Comparison of ENCODE assay signal across 10 mouse cellular contexts in the genomic region with DNA sequence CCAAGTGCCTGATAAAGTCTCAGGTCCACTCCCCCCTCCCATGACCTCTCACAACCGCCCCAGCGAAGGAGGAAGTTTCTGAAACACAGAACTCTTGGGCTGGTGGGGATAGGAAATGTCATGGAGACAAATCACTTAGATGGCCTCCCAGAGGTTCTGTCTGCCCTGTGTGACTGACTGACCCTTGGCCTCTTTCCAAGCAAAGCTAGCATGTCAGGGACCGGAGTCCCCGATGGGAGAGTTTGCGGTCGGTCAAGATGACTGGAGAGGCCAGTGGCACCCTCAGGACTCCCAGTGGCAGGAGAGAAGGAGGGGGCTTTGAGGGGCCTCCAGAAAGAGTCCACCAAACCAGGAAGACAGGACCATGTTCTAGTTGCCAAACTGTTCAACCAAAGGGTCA. TPM values are rescaled to one million over a fixed set of nuclear protein-coding genes. Genes with fewer than 3 reads are reported as not detected.
DNase-seq lines count a peak whose midpoint lies in the region; ATAC-seq and TF ChIP-seq lines count a peak whose summit lies in the region.
"Had no signal": no experiment of that assay in that cellular context is flagged by ENCODE, and none has a peak within 500 bp of the region (broad histone marks: within the 10 kb centered on the region; RNA-seq: fewer than 3 reads in every experiment).

No protein-coding gene starts in this region.

- peaks cover 15% of the 10 kb centered on the region for H3K4me1 ChIP-seq in lung, embryonic 16.5 days (replicated peaks; ENCODE audit: control insufficient read depth, insufficient read depth, low read length)
- H3K4me1 ChIP-seq in hindbrain, embryonic 11.5 days (replicated peaks; ENCODE audit: control insufficient read depth, insufficient read depth, low read length): peaks cover 30% of the 10 kb centered on the region
- peaks cover 55% of the 10 kb centered on the region for H3K4me1 ChIP-seq in limb, embryonic 15.5 days
- H3K4me1 ChIP-seq in stomach, postnatal 0 days (replicated peaks; ENCODE audit: control insufficient read depth, insufficient read depth): no peaks in the 10 kb centered on the region
- H3K4me1 ChIP-seq in lung, postnatal 0 days (ENCODE audit: insufficient read depth, low read depth, low read length): no peaks in the 10 kb centered on the region

- 0 out of 2 replicates have a peak, but pooled peaks cover 2% of the 10 kb centered on the region for H3K36me3 ChIP-seq in lung, embryonic 16.5 days (ENCODE audit: control insufficient read depth, insufficient read depth, low read length)
- H3K36me3 ChIP-seq in hindbrain, embryonic 11.5 days (ENCODE audit: control insufficient read depth, insufficient read depth, low read length): 0 out of 2 replicates have a peak, but pooled peaks cover 4% of the 10 kb centered on the region
- H3K36me3 ChIP-seq in limb, embryonic 15.5 days: peaks cover 18% of the 10 kb centered on the region
- H3K36me3 ChIP-seq in stomach, postnatal 0 days (ENCODE audit: control insufficient read depth, insufficient read depth, low read length): no peaks in the 10 kb centered on the region
- no peaks in the 10 kb centered on the region for H3K36me3 ChIP-seq in lung, postnatal 0 days (ENCODE audit: insufficient read depth, low read length)

- no peak for TF ChIP-seq CTCF in stomach, postnatal 0 days (IDR thresholded peaks at IDR 0.05; ENCODE audit: low read depth)
- no peak for TF ChIP-seq CTCF in lung, postnatal 0 days (IDR thresholded peaks at IDR 0.05)

- H3K4me2 ChIP-seq in lung, embryonic 16.5 days (ENCODE audit: low read depth, low read length): peak overlapping the region; percentile 99; the same call in 1 of the 2 replicates
- peak overlapping the region; percentile 100 for H3K4me2 ChIP-seq in hindbrain, embryonic 11.5 days (replicated peaks; ENCODE audit: low read depth, low read length)
- H3K4me2 ChIP-seq in limb, embryonic 15.5 days: peak overlapping the region; percentile 77
- H3K4me2 ChIP-seq in stomach, postnatal 0 days (replicated peaks; ENCODE audit: low read depth): peak overlapping the region; percentile 11; the same call in 1 of the 2 replicates
- no peak overlapping the region for H3K4me2 ChIP-seq in lung, postnatal 0 days (replicated peaks; ENCODE audit: low read depth, low read length)

- no peaks in the 10 kb centered on the region for H3K9me3 ChIP-seq in lung, embryonic 16.5 days (ENCODE audit: control insufficient read depth, low read length)
- H3K9me3 ChIP-seq in hindbrain, embryonic 11.5 days (ENCODE audit: control insufficient read depth, low read length): no peaks in the 10 kb centered on the region
- H3K9me3 ChIP-seq in limb, embryonic 15.5 days: no peaks in the 10 kb centered on the region
- no peaks in the 10 kb centered on the region for H3K9me3 ChIP-seq in stomach, postnatal 0 days (ENCODE audit: control insufficient read depth, low read length)
- no peaks in the 10 kb centered on the region for H3K9me3 ChIP-seq in lung, postnatal 0 days (ENCODE audit: low read length)
- H3K9me3 ChIP-seq: G1E had no signal

- ATAC-seq in lung, embryonic 16.5 days (ENCODE audit: low read depth): no peak
- ATAC-seq in hindbrain, embryonic 11.5 days (ENCODE audit: low FRiP score): no peak
- no peak for ATAC-seq in limb, embryonic 15.5 days (ENCODE audit: insufficient number of reproducible peaks, low FRiP score, low TSS enrichment, low read depth)
- no peak for ATAC-seq in stomach, postnatal 0 days (ENCODE audit: low FRiP score, low TSS enrichment)
- ATAC-seq in lung, postnatal 0 days: no peak

- H3K9ac ChIP-seq in lung, embryonic 16.5 days (ENCODE audit: low read length): no peak overlapping the region
- H3K9ac ChIP-seq in hindbrain, embryonic 11.5 days (ENCODE audit: low read depth, low read length): peak overlapping the region; percentile 97
- H3K9ac ChIP-seq in limb, embryonic 15.5 days: 0 out of 2 replicates have a peak overlapping the region, but pooled peaks have one; percentile 74
- H3K9ac ChIP-seq in stomach, postnatal 0 days (ENCODE audit: low read length): 0 out of 2 replicates have a peak overlapping the region, but pooled peaks have one; percentile 18
- H3K9ac ChIP-seq in lung, postnatal 0 days (replicated peaks; ENCODE audit: low read depth): no peak overlapping the region

- DNase-seq in lung, adult 18-20 months: no peak
- no peak for DNase-seq in hindbrain, embryonic 11.5 days (ENCODE audit: low spot score)
- DNase-seq in stomach, postnatal 0 days (ENCODE audit: low spot score): no peak
- DNase-seq in left cerebral cortex, postnatal 36 days (ENCODE audit: low spot score in 2 of 2): no peak
- no peak for DNase-seq in gastrocnemius, postnatal 25 days
- DNase-seq in lung, postnatal 0 days (ENCODE audit: low spot score): no peak

- intact Hi-C loops in left cerebral cortex, postnatal 36 days (cut with DNase I): no loop called here

- no peaks in the 10 kb centered on the region for H3K27me3 ChIP-seq in lung, embryonic 16.5 days (ENCODE audit: control insufficient read depth, insufficient read depth, low read depth, low read length)
- no peaks in the 10 kb centered on the region for H3K27me3 ChIP-seq in hindbrain, embryonic 11.5 days (ENCODE audit: control insufficient read depth, insufficient read depth, low read length)
- H3K27me3 ChIP-seq in limb, embryonic 15.5 days: no peaks in the 10 kb centered on the region
- no peaks in the 10 kb centered on the region; the same call in 1 of the 2 replicates for H3K27me3 ChIP-seq in stomach, postnatal 0 days (ENCODE audit: control insufficient read depth, insufficient read depth, low read length)
- no peaks in the 10 kb centered on the region for H3K27me3 ChIP-seq in lung, postnatal 0 days (replicated peaks; ENCODE audit: insufficient read depth, low read length)

- no peak for TF ChIP-seq EP300 in stomach, postnatal 0 days (optimal IDR thresholded peaks at IDR 0.05)
- TF ChIP-seq EP300 in lung, postnatal 0 days (IDR thresholded peaks at IDR 0.05): no peak

- 19% methylated on average over 6 of the region's 6 CpGs for WGBS in lung, embryonic 16.5 days
- WGBS in hindbrain, embryonic 11.5 days: 7% methylated on average over 6 of the region's 6 CpGs
- WGBS in limb, embryonic 15.5 days: 39% methylated on average over 6 of the region's 6 CpGs
- 48% methylated on average over 6 of the region's 6 CpGs for WGBS in stomach, postnatal 0 days
- 17% methylated on average over 6 of the region's 6 CpGs for WGBS in lung, postnatal 0 days

- H3K4me3 ChIP-seq in lung, embryonic 16.5 days (ENCODE audit: low read length): no peak overlapping the region; the same call in 1 of the 2 replicates
- H3K4me3 ChIP-seq in hindbrain, embryonic 11.5 days (ENCODE audit: low read depth, low read length): peak overlapping the region; percentile 80
- peak overlapping the region; percentile 62 for H3K4me3 ChIP-seq in limb, embryonic 15.5 days
- H3K4me3 ChIP-seq in stomach, postnatal 0 days (ENCODE audit: low read depth, low read length): no peak overlapping the region
- H3K4me3 ChIP-seq in lung, postnatal 0 days (ENCODE audit: low read depth, low read length): no peak overlapping the region
- H3K4me3 ChIP-seq: megakaryocyte, embryonic 14.5 days had no signal

- no peak overlapping the region for H3K27ac ChIP-seq in lung, embryonic 16.5 days (ENCODE audit: low read length)
- no peak overlapping the region for H3K27ac ChIP-seq in hindbrain, embryonic 11.5 days (ENCODE audit: low read depth, low read length)
- H3K27ac ChIP-seq in limb, embryonic 15.5 days: no peak overlapping the region
- no peak overlapping the region for H3K27ac ChIP-seq in stomach, postnatal 0 days (replicated peaks)
- no peak overlapping the region for H3K27ac ChIP-seq in lung, postnatal 0 days (ENCODE audit: low read length)

RNA-seq across cellular contexts. Expression of a gene that starts 1.2 kb away (rescaled TPM):
- 5.6 and 5.7 TPM in 2 replicates for polyA plus RNA-seq in lung, embryonic 16.5 days (2015; fragmentation: Nextera tagmentation; extraction: Ambion mirVana)
- polyA plus RNA-seq in hindbrain, embryonic 11.5 days (2014; fragmentation: Nextera tagmentation; extraction: Ambion mirVana): 12.2 and 15.5 TPM in 2 replicates
- polyA plus RNA-seq in limb, embryonic 15.5 days (2015; fragmentation: Nextera tagmentation; extraction: Ambion mirVana): 27.9 and 33.2 TPM in 2 replicates
- 3.9 and 4.4 TPM in 2 replicates for polyA plus RNA-seq in stomach, postnatal 0 days (2015; fragmentation: Nextera tagmentation; extraction: Ambion mirVana)
- 10 to 100 TPM; 56.1 to 57.3 TPM for total RNA-seq in left cerebral cortex, postnatal 36 days (2021)
- under 1 TPM; 0.35 to 0.69 TPM for total RNA-seq in gastrocnemius, postnatal 25 days (2021)
- polyA plus RNA-seq in lung, postnatal 0 days (2015; fragmentation: Nextera tagmentation; extraction: Ambion mirVana): 0.80 and 1.0 TPM in 2 replicates

RNA-seq across cellular contexts. Expression of a gene that starts 9.8 kb away (rescaled TPM):
- 1.9 TPM in 2 replicates for polyA plus RNA-seq in lung, embryonic 16.5 days (2015; fragmentation: Nextera tagmentation; extraction: Ambion mirVana)
- 0.68 and 1.6 TPM in 2 replicates for polyA plus RNA-seq in hindbrain, embryonic 11.5 days (2014; fragmentation: Nextera tagmentation; extraction: Ambion mirVana)
- 2.0 and 3.0 TPM in 2 replicates for polyA plus RNA-seq in limb, embryonic 15.5 days (2015; fragmentation: Nextera tagmentation; extraction: Ambion mirVana)
- 0.38 and 0.39 TPM in 2 replicates for polyA plus RNA-seq in stomach, postnatal 0 days (2015; fragmentation: Nextera tagmentation; extraction: Ambion mirVana)
- 1 to 10 TPM; 1.4 to 2.1 TPM for total RNA-seq in left cerebral cortex, postnatal 36 days (2021)
- total RNA-seq in gastrocnemius, postnatal 25 days (2021): under 1 TPM; 0.03 to 0.48 TPM
- 1.3 and 2.2 TPM in 2 replicates for polyA plus RNA-seq in lung, postnatal 0 days (2015; fragmentation: Nextera tagmentation; extraction: Ambion mirVana)

RNA-seq across cellular contexts. Expression of a gene that starts 21.3 kb away (rescaled TPM):
- 26.2 and 29.2 TPM in 2 replicates for polyA plus RNA-seq in lung, embryonic 16.5 days (2015; fragmentation: Nextera tagmentation; extraction: Ambion mirVana)
- polyA plus RNA-seq in hindbrain, embryonic 11.5 days (2014; fragmentation: Nextera tagmentation; extraction: Ambion mirVana): 36.6 and 37.8 TPM in 2 replicates
- 23.6 and 24.8 TPM in 2 replicates for polyA plus RNA-seq in limb, embryonic 15.5 days (2015; fragmentation: Nextera tagmentation; extraction: Ambion mirVana)
- polyA plus RNA-seq in stomach, postnatal 0 days (2015; fragmentation: Nextera tagmentation; extraction: Ambion mirVana): 8.7 and 9.0 TPM in 2 replicates
- 10 to 100 TPM; 10.2 to 10.8 TPM for total RNA-seq in left cerebral cortex, postnatal 36 days (2021)
- total RNA-seq in gastrocnemius, postnatal 25 days (2021): 1 to 10 TPM; 3.4 to 3.7 TPM
- polyA plus RNA-seq in lung, postnatal 0 days (2015; fragmentation: Nextera tagmentation; extraction: Ambion mirVana): 13.8 and 14.3 TPM in 2 replicates

RNA-seq across cellular contexts. Expression of a gene that starts 21.4 kb away (rescaled TPM):
- 141 and 154 TPM in 2 replicates for polyA plus RNA-seq in lung, embryonic 16.5 days (2015; fragmentation: Nextera tagmentation; extraction: Ambion mirVana)
- 156 and 159 TPM in 2 replicates for polyA plus RNA-seq in hindbrain, embryonic 11.5 days (2014; fragmentation: Nextera tagmentation; extraction: Ambion mirVana)
- polyA plus RNA-seq in limb, embryonic 15.5 days (2015; fragmentation: Nextera tagmentation; extraction: Ambion mirVana): 132 and 134 TPM in 2 replicates
- polyA plus RNA-seq in stomach, postnatal 0 days (2015; fragmentation: Nextera tagmentation; extraction: Ambion mirVana): 45.0 and 51.4 TPM in 2 replicates
- 10 to 100 TPM; 21.7 to 22.6 TPM for total RNA-seq in left cerebral cortex, postnatal 36 days (2021)
- total RNA-seq in gastrocnemius, postnatal 25 days (2021): 10 to 100 TPM; 12.2 to 12.7 TPM
- polyA plus RNA-seq in lung, postnatal 0 days (2015; fragmentation: Nextera tagmentation; extraction: Ambion mirVana): 39.8 and 50.6 TPM in 2 replicates

RNA-seq across cellular contexts. Expression of a gene that starts 47.0 kb away (rescaled TPM):
- 10.5 and 12.7 TPM in 2 replicates for polyA plus RNA-seq in lung, embryonic 16.5 days (2015; fragmentation: Nextera tagmentation; extraction: Ambion mirVana)
- 11.7 and 13.1 TPM in 2 replicates for polyA plus RNA-seq in hindbrain, embryonic 11.5 days (2014; fragmentation: Nextera tagmentation; extraction: Ambion mirVana)
- polyA plus RNA-seq in limb, embryonic 15.5 days (2015; fragmentation: Nextera tagmentation; extraction: Ambion mirVana): 8.2 and 10.5 TPM in 2 replicates
- 5.3 and 7.2 TPM in 2 replicates for polyA plus RNA-seq in stomach, postnatal 0 days (2015; fragmentation: Nextera tagmentation; extraction: Ambion mirVana)
- 100 to 1,000 TPM; 398 to 420 TPM for total RNA-seq in left cerebral cortex, postnatal 36 days (2021)
- 100 to 1,000 TPM; 365 to 378 TPM for total RNA-seq in gastrocnemius, postnatal 25 days (2021)
- 7.5 and 8.1 TPM in 2 replicates for polyA plus RNA-seq in lung, postnatal 0 days (2015; fragmentation: Nextera tagmentation; extraction: Ambion mirVana)

Comparison
In these comparisons a context has a peak if more than half of its experiments do, and no peak if none do; other contexts are left out.
1. H3K4me3 ChIP-seq: peak in hindbrain, embryonic 11.5 days (single experiment) and limb, embryonic 15.5 days (single experiment); none in lung, embryonic 16.5 days (single experiment), stomach, postnatal 0 days (single experiment) and lung, postnatal 0 days (single experiment).
2. H3K9ac ChIP-seq: peak in hindbrain, embryonic 11.5 days (single experiment), limb, embryonic 15.5 days (single experiment) and stomach, postnatal 0 days (single experiment); none in lung, embryonic 16.5 days (single experiment) and lung, postnatal 0 days (single experiment).